10 mouse cellular contexts compared by ENCODE assay signal in genomic region chr2:18690756-18691155, GRCm38 (mm10). TPM values are rescaled to one million over a fixed set of nuclear protein-coding genes. Genes with fewer than 3 reads are reported as not detected.
A peak's percentile ranks its signal among the peaks of the same experiment; 100 is the strongest.
DNase-seq lines count a peak whose midpoint lies in the region; ATAC-seq lines count a peak whose summit lies in the region.
"Had no signal": no experiment of that assay in that cellular context is flagged by ENCODE, and none has a peak within 500 bp of the region (broad histone marks: within the 10 kb centered on the region; RNA-seq: fewer than 3 reads in every experiment).

No protein-coding gene starts in this region.

- no peak overlapping the region for H3K4me2 ChIP-seq in hindbrain, embryonic 16.5 days (ENCODE audit: low read length)
- no peak overlapping the region; the same call in 1 of the 2 replicates for H3K4me2 ChIP-seq in embryonic facial prominence, embryonic 11.5 days (ENCODE audit: low read depth, low read length)
- H3K4me2 ChIP-seq in hindbrain, embryonic 13.5 days = peak overlapping the region; percentile 73; the same call in 1 of the 2 replicates
- H3K4me2 ChIP-seq in midbrain, embryonic 15.5 days = peak overlapping the region; percentile 74; the same call in 1 of the 2 replicates

- peaks cover 92% of the 10 kb centered on the region for H3K27me3 ChIP-seq in hindbrain, embryonic 10.5 days (ENCODE audit: insufficient read depth, poor library complexity, severe bottlenecking)
- peaks cover 36% of the 10 kb centered on the region for H3K27me3 ChIP-seq in hindbrain, embryonic 16.5 days (replicated peaks; ENCODE audit: control insufficient read depth, insufficient read depth, low read length)
- peaks cover 46% of the 10 kb centered on the region for H3K27me3 ChIP-seq in embryonic facial prominence, embryonic 11.5 days (ENCODE audit: control insufficient read depth, insufficient read depth, low read length)
- peaks cover 89% of the 10 kb centered on the region for H3K27me3 ChIP-seq in hindbrain, embryonic 13.5 days
- H3K27me3 ChIP-seq in midbrain, embryonic 15.5 days (replicated peaks) = peaks cover 49% of the 10 kb centered on the region

- 0 out of 2 replicates have a peak, but pooled peaks cover 3% of the 10 kb centered on the region for H3K9me3 ChIP-seq in hindbrain, embryonic 10.5 days
- H3K9me3 ChIP-seq in hindbrain, embryonic 16.5 days (ENCODE audit: control insufficient read depth, low read length) = no peaks in the 10 kb centered on the region
- no peaks in the 10 kb centered on the region for H3K9me3 ChIP-seq in embryonic facial prominence, embryonic 11.5 days (replicated peaks; ENCODE audit: control insufficient read depth, low read length)
- H3K9me3 ChIP-seq in hindbrain, embryonic 13.5 days = no peaks in the 10 kb centered on the region
- no peaks in the 10 kb centered on the region for H3K9me3 ChIP-seq in midbrain, embryonic 15.5 days

- no peak for DNase-seq in hindbrain, embryonic 10.5 days (ENCODE audit: low spot score)
- no peak for DNase-seq in embryonic facial prominence, embryonic 11.5 days (ENCODE audit: low spot score)
- no peak for DNase-seq in MN1 (ENCODE audit: low spot score)
- no peak for DNase-seq in urinary bladder, postnatal 36 days (ENCODE audit: low spot score in 2 of 2)
- no peak for DNase-seq in kidney, adult 18-20 months
- DNase-seq: kidney, adult 11 months had no signal

- peak overlapping the region; percentile 59; the same call in 1 of the 2 replicates for H3K4me3 ChIP-seq in hindbrain, embryonic 10.5 days
- H3K4me3 ChIP-seq in hindbrain, embryonic 16.5 days (ENCODE audit: low read length) = no peak overlapping the region; the same call in 1 of the 2 replicates
- peak overlapping the region; percentile 28 for H3K4me3 ChIP-seq in embryonic facial prominence, embryonic 11.5 days (ENCODE audit: low read depth, low read length)
- peak overlapping the region; percentile 46; the same call in 1 of the 2 replicates for H3K4me3 ChIP-seq in hindbrain, embryonic 13.5 days
- peak overlapping the region; percentile 44 for H3K4me3 ChIP-seq in midbrain, embryonic 15.5 days

- no peak for ATAC-seq in hindbrain, embryonic 16.5 days
- ATAC-seq in embryonic facial prominence, embryonic 11.5 days (replicated peaks; ENCODE audit: insufficient number of reproducible peaks, low FRiP score, low TSS enrichment, low read depth) = no peak
- ATAC-seq in hindbrain, embryonic 13.5 days (ENCODE audit: low FRiP score) = no peak
- no peak for ATAC-seq in midbrain, embryonic 15.5 days (replicated peaks)

- no peak overlapping the region for H3K27ac ChIP-seq in hindbrain, embryonic 10.5 days
- H3K27ac ChIP-seq in hindbrain, embryonic 16.5 days (ENCODE audit: low read depth, low read length) = no peak overlapping the region
- H3K27ac ChIP-seq in embryonic facial prominence, embryonic 11.5 days (replicated peaks; ENCODE audit: low read depth, low read length) = no peak overlapping the region
- no peak overlapping the region for H3K27ac ChIP-seq in hindbrain, embryonic 13.5 days
- no peak overlapping the region for H3K27ac ChIP-seq in midbrain, embryonic 15.5 days
- H3K27ac ChIP-seq: macrophage had no signal

- no peak overlapping the region for H3K9ac ChIP-seq in hindbrain, embryonic 16.5 days (ENCODE audit: low read depth, low read length)
- peak overlapping the region; percentile 5 for H3K9ac ChIP-seq in embryonic facial prominence, embryonic 11.5 days (replicated peaks; ENCODE audit: low read length)
- H3K9ac ChIP-seq in hindbrain, embryonic 13.5 days = no peak overlapping the region
- no peak overlapping the region for H3K9ac ChIP-seq in midbrain, embryonic 15.5 days

- peaks cover 37% of the 10 kb centered on the region for H3K4me1 ChIP-seq in hindbrain, embryonic 10.5 days (replicated peaks)
- peaks cover 15% of the 10 kb centered on the region for H3K4me1 ChIP-seq in hindbrain, embryonic 16.5 days (ENCODE audit: control insufficient read depth, insufficient read depth, low read depth, low read length)
- peaks cover 2% of the 10 kb centered on the region; the same call in 1 of the 2 replicates for H3K4me1 ChIP-seq in embryonic facial prominence, embryonic 11.5 days (ENCODE audit: control insufficient read depth, insufficient read depth, low read length)
- H3K4me1 ChIP-seq in hindbrain, embryonic 13.5 days (replicated peaks) = peaks cover 31% of the 10 kb centered on the region
- H3K4me1 ChIP-seq in midbrain, embryonic 15.5 days = peaks cover 33% of the 10 kb centered on the region

- no peaks in the 10 kb centered on the region for H3K36me3 ChIP-seq in hindbrain, embryonic 10.5 days
- no peaks in the 10 kb centered on the region for H3K36me3 ChIP-seq in hindbrain, embryonic 16.5 days (ENCODE audit: control insufficient read depth, insufficient read depth, low read length)
- H3K36me3 ChIP-seq in embryonic facial prominence, embryonic 11.5 days (replicated peaks; ENCODE audit: control insufficient read depth, insufficient read depth, low read depth, low read length) = no peaks in the 10 kb centered on the region
- no peaks in the 10 kb centered on the region for H3K36me3 ChIP-seq in hindbrain, embryonic 13.5 days
- H3K36me3 ChIP-seq in midbrain, embryonic 15.5 days (replicated peaks) = no peaks in the 10 kb centered on the region

- 1% methylated on average over 9 of the region's 9 CpGs for WGBS in hindbrain, embryonic 10.5 days
- 3% methylated on average over 9 of the region's 9 CpGs for WGBS in hindbrain, embryonic 16.5 days
- WGBS in embryonic facial prominence, embryonic 11.5 days = under 1% methylated on average over 9 of the region's 9 CpGs
- WGBS in hindbrain, embryonic 13.5 days = under 1% methylated on average over 9 of the region's 9 CpGs
- 2% methylated on average over 9 of the region's 9 CpGs for WGBS in midbrain, embryonic 15.5 days

RNA-seq across cellular contexts. Expression of gene Spag6, which starts 3.1 kb away (rescaled TPM):
- 0.46 and 0.59 TPM in 2 replicates for polyA plus RNA-seq in hindbrain, embryonic 10.5 days (2016; fragmentation: Nextera tagmentation; extraction: Ambion mirVana)
- 0.06 and 0.14 TPM in 2 replicates for polyA plus RNA-seq in hindbrain, embryonic 16.5 days (2015; fragmentation: Nextera tagmentation; extraction: Ambion mirVana)
- polyA plus RNA-seq in embryonic facial prominence, embryonic 11.5 days (2014; fragmentation: Nextera tagmentation; extraction: Ambion mirVana) = 0.11 and 0.38 TPM in 2 replicates
- polyA plus RNA-seq in hindbrain, embryonic 13.5 days (2015; fragmentation: Nextera tagmentation; extraction: Ambion mirVana) = 0.16 and 0.32 TPM in 2 replicates
- 0.14 and 0.17 TPM in 2 replicates for polyA plus RNA-seq in midbrain, embryonic 15.5 days (2015; fragmentation: Nextera tagmentation; extraction: Ambion mirVana)
- polyA plus RNA-seq: macrophage had no signal

RNA-seq across cellular contexts. Expression of gene Bmi1, which starts 13.9 kb away (rescaled TPM):
- polyA plus RNA-seq in hindbrain, embryonic 10.5 days (2016; fragmentation: Nextera tagmentation; extraction: Ambion mirVana) = 25.1 and 26.8 TPM in 2 replicates
- 14.0 and 15.6 TPM in 2 replicates for polyA plus RNA-seq in hindbrain, embryonic 16.5 days (2015; fragmentation: Nextera tagmentation; extraction: Ambion mirVana)
- polyA plus RNA-seq in embryonic facial prominence, embryonic 11.5 days (2014; fragmentation: Nextera tagmentation; extraction: Ambion mirVana) = 43.8 and 49.9 TPM in 2 replicates
- 30.5 and 32.7 TPM in 2 replicates for polyA plus RNA-seq in hindbrain, embryonic 13.5 days (2015; fragmentation: Nextera tagmentation; extraction: Ambion mirVana)
- polyA plus RNA-seq in midbrain, embryonic 15.5 days (2015; fragmentation: Nextera tagmentation; extraction: Ambion mirVana) = 22.0 and 25.0 TPM in 2 replicates

RNA-seq across cellular contexts. Expression of gene Commd3, which starts 18.6 kb away (rescaled TPM):
- 86.0 and 122 TPM in 2 replicates for polyA plus RNA-seq in hindbrain, embryonic 10.5 days (2016; fragmentation: Nextera tagmentation; extraction: Ambion mirVana)
- 177 and 182 TPM in 2 replicates for polyA plus RNA-seq in hindbrain, embryonic 16.5 days (2015; fragmentation: Nextera tagmentation; extraction: Ambion mirVana)
- 182 and 184 TPM in 2 replicates for polyA plus RNA-seq in embryonic facial prominence, embryonic 11.5 days (2014; fragmentation: Nextera tagmentation; extraction: Ambion mirVana)
- 207 and 214 TPM in 2 replicates for polyA plus RNA-seq in hindbrain, embryonic 13.5 days (2015; fragmentation: Nextera tagmentation; extraction: Ambion mirVana)
- 179 and 185 TPM in 2 replicates for polyA plus RNA-seq in midbrain, embryonic 15.5 days (2015; fragmentation: Nextera tagmentation; extraction: Ambion mirVana)

Comparison
In these comparisons a context has a peak if more than half of its experiments do, and no peak if none do; other contexts are left out.
1. H3K4me2 ChIP-seq: peak in hindbrain, embryonic 13.5 days (single experiment) and midbrain, embryonic 15.5 days (single experiment); none in hindbrain, embryonic 16.5 days (single experiment) and embryonic facial prominence, embryonic 11.5 days (single experiment).